Mouse (Mus musculus) limb, embryonic 10.5 days (tissue): ENCODE data around the gene Cd86. TPM values are rescaled to one million over a fixed set of nuclear protein-coding genes. Genes with fewer than 3 reads are reported as not detected.

ENCODE experiments used
- DNase-seq: peaks from one replicate; pipeline ENCODE4 v3.0.0-alpha.2; 2017; ENCODE audit warnings: low spot score
- H3K27ac ChIP-seq: fragments of 300-500 bp; sonication (generic); 2 replicates; pipeline ENCODE4 v1.5.1; 2016; ENCODE audit warnings: mild to moderate bottlenecking
- H3K27me3 ChIP-seq: fragments of 300-500 bp; sonication (generic); 2 replicates; pipeline ENCODE4 v1.6.1; 2016; ENCODE audit warnings: low read depth, mild to moderate bottlenecking; ENCODE audit not compliant: poor library complexity, severe bottlenecking
- H3K36me3 ChIP-seq: fragments of 300-500 bp; sonication (generic); 2 replicates; pipeline ENCODE4 v1.6.1; 2016; ENCODE audit warnings: mild to moderate bottlenecking, moderate library complexity
- H3K4me1 ChIP-seq: fragments of 300-500 bp; sonication (generic); 2 replicates; pipeline ENCODE4 v1.6.1; 2016
- H3K4me3 ChIP-seq: fragments of 300-500 bp; sonication (generic); 2 replicates; pipeline ENCODE4 v1.5.1; 2016; ENCODE audit warnings: mild to moderate bottlenecking, moderate library complexity
- H3K9me3 ChIP-seq: fragments of 300-500 bp; sonication (generic); replicated peaks from 2 replicates; pipeline ENCODE4 v1.6.1; 2016; ENCODE audit warnings: mild to moderate bottlenecking
- WGBS: fragments of 180-500 bp; shearing (Covaris S2); methylation state at CpG from one replicate; pipeline ENCODE4 v1.1.7; 2016; 5-methylcytosine and 5-hydroxymethylcytosine counted together
- polyA plus RNA-seq: library from polyadenylated mRNA; unstranded; fragments of >200 nt; fragmentation: Nextera tagmentation; extraction: Ambion mirVana; gene quantifications from 2 replicates; pipeline ENCODE4 v1.2.1, GENCODE M21; 2016

Cd86 gene
- polyA plus RNA-seq, result 0.30 and 0.55 TPM in 2 replicates

DNA sequence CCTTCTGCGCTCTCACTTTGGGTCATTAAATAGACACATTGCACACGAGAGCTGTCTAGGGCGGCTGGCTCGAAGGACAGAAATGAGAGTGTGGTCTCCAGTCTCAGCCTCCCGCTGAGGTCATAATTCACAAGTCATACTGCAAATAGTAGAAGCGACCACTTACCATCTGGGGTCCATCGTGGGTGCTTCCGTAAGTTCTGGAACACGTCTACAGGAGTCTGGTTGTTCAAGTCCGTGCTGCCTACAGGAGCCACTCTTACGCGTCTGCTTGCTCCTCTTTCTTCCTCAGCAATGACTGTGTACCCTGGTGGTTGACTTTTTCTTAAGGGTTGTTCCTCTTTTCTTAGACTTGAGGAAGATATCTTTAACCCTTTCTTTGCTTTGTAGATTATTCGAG, at the start of gene Cd86:
TSS of gene Cd86 (minus strand) at position 300 of the 400 bp plus-strand sequence.
- no peaks in the 10 kb centered on the region for H3K27me3 ChIP-seq
- DNase-seq, result no peak
- 90% methylated on average over 13 of the region's 13 CpGs for WGBS
- H3K27ac ChIP-seq, result no peak within 1 kb of the TSS
- H3K36me3 ChIP-seq, result no peaks in the 10 kb centered on the region
- no peaks in the 10 kb centered on the region for H3K9me3 ChIP-seq
- H3K4me1 ChIP-seq, result no peaks in the 10 kb centered on the region
- H3K4me3 ChIP-seq, result no peak within 1 kb of the TSS

DNA sequence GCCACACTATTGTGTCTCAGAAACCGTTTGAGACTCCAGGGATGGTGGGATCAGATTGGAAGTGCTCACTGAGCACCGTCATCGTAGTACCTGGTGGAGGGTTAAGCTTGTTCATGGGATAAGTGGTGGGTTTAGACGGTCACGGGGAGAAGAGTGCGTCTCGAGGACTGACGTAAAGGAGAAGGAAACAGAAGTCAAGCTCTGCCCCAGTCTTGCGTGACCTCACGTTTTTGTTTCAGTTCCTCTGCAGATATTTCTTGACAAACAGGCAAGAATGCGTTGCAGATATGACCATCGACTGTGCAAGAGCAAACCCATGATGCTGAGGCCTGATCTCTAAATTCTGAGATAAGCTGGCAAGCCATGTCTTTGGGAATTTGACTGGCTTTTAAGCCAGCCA, 45.9 kb upstream of the Cd86 start:
- no peak overlapping the region for H3K4me3 ChIP-seq
- no peak for DNase-seq
- H3K27me3 ChIP-seq, result no peaks in the 10 kb centered on the region
- H3K27ac ChIP-seq, result no peak overlapping the region
- WGBS, result 94% methylated on average over 12 of the region's 12 CpGs
- H3K4me1 ChIP-seq, result no peaks in the 10 kb centered on the region
- H3K36me3 ChIP-seq, result no peaks in the 10 kb centered on the region
- H3K9me3 ChIP-seq, result no peaks in the 10 kb centered on the region

DNA sequence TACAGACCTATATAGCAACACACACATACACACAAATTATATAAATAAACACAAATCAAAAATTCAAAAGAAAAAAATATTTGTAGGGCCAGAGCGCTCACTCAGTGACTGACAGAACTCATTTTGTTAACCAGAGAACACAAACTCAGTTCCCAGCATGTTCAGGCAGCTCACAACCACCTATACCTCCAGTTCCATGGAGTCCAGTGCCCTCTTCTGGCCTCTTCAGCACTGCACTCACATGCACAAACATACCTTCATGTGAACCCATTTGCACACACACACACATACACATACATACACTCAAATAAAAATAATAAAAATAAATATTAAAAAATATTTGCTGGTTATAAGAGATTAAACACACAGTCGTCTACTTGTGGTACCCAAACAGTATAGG, 44.9 kb upstream of the Cd86 start:
- Histone ChIP-seq H3K27ac (no peak overlapping the region), H3K9me3 (no peaks in the 10 kb centered on the region), H3K36me3 (no peaks in the 10 kb centered on the region), H3K4me3 (no peak overlapping the region), H3K4me1 (no peaks in the 10 kb centered on the region), H3K27me3 (no peaks in the 10 kb centered on the region)
- WGBS, result 88% methylated on average over 2 of the region's 2 CpGs
- DNase-seq, result no peak

DNA sequence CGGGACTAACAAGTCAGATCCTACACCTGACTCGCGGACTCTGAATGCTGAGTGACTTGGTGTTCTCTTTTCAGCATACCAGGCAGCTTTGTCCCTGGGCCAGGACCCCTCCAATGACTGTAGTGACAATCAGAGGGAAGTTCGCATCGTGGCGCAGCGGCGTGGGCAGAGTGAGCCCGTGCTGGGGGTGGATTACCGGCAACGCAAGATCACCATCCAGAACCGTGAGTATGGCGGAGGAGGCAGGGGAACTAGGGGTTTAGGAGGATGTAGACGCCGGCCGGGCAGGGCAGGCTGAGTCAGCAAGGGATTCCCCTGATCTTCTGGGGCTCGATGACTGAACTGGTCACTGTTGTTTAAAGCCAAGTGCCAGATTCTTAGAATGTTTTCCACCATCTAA, 43.5 kb upstream of the Cd86 start:
- Histone ChIP-seq H3K9me3 (no peaks in the 10 kb centered on the region), H3K36me3 (no peaks in the 10 kb centered on the region), H3K27me3 (no peaks in the 10 kb centered on the region), H3K27ac (no peak overlapping the region), H3K4me1 (no peaks in the 10 kb centered on the region), H3K4me3 (no peak overlapping the region)
- WGBS, result 94% methylated on average over 17 of the region's 17 CpGs
- no peak for DNase-seq

- no peak for DNase-seq
- H3K4me1 ChIP-seq, result no peaks in the 10 kb centered on the region
- no peak overlapping the region for H3K27ac ChIP-seq
- no peaks in the 10 kb centered on the region for H3K36me3 ChIP-seq
- H3K9me3 ChIP-seq, result no peaks in the 10 kb centered on the region
- H3K27me3 ChIP-seq, result no peaks in the 10 kb centered on the region
- 83% methylated on average over 7 of the region's 7 CpGs for WGBS
- no peak overlapping the region for H3K4me3 ChIP-seq
Measured at GRCm38 (mm10) chr16:36708751-36709150, 42.9 kb upstream of the Cd86 start.

DNA sequence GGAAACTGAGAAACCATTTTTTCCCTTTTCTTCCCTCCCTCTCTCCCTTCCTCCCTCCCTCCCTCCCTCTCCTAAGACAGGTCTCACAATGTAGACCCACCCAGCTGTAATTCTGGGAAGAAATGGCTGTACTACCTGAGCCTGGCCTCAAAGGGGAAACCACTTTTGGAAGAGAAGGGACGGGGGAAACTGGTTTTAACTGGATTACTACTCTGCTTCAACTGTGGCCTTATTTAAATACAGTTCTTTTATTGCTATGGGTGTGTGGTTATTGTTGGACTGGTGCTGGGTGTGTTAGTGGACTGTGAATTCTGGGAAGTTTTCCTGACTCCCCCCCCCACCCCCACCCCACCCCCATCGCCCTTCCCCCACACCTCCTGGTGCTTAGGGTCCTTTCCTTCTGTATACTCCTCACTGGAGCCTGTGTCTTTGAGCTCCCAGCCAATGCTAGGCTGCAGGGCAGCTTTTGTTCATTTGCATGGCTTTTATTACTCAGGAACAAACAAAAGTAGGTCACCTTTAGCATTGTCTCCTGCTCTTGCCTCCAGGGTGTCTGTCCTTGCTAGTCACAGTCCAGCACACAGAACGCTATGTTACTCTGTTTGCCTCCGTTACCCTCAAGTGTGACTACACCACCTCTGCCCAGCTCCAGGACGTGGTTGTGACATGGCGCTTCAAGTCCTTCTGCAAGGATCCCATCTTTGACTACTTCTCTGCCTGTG, 42.0 kb upstream of the Cd86 start:
- no peak overlapping the region for H3K4me3 ChIP-seq
- no peaks in the 10 kb centered on the region for H3K27me3 ChIP-seq
- WGBS, result 88% methylated on average over 6 of the region's 6 CpGs
- no peaks in the 10 kb centered on the region for H3K9me3 ChIP-seq
- no peaks in the 10 kb centered on the region for H3K4me1 ChIP-seq
- no peaks in the 10 kb centered on the region for H3K36me3 ChIP-seq
- no peak overlapping the region for H3K27ac ChIP-seq
- no peak for DNase-seq

DNA sequence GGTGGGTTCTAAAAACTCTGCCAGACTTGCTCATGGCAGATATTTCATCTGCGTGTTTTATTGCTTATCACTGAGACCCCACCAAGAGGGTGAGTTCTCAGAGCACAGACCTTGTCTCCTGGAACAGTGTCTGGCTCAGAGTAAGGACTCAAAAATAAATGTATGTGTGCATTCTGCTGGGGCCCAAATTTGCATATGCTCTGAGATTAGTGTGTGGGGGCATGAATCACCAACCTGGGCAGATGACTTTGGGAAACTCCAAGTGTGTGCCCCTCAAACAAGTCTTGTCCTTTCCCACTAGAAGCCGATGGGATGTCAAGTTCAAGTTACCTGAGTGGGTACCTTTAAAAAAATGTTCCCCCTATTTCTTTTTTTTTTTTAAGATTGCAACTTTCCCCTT, 34.6 kb upstream of the Cd86 start:
- Histone ChIP-seq H3K27me3 (peaks cover 5% of the 10 kb centered on the region; the same call in 1 of the 2 replicates), H3K27ac (no peak overlapping the region), H3K4me3 (no peak overlapping the region), H3K36me3 (no peaks in the 10 kb centered on the region), H3K9me3 (no peaks in the 10 kb centered on the region), H3K4me1 (no peaks in the 10 kb centered on the region)
- whole genome bisulfite sequencing, result 90% methylated on average over 2 of the region's 2 CpGs
- no peak for DNase-seq

- no peaks in the 10 kb centered on the region for H3K9me3 ChIP-seq
Measured at GRCm38 (mm10) chr16:36697331-36697730, 31.4 kb upstream of the Cd86 start.

DNA sequence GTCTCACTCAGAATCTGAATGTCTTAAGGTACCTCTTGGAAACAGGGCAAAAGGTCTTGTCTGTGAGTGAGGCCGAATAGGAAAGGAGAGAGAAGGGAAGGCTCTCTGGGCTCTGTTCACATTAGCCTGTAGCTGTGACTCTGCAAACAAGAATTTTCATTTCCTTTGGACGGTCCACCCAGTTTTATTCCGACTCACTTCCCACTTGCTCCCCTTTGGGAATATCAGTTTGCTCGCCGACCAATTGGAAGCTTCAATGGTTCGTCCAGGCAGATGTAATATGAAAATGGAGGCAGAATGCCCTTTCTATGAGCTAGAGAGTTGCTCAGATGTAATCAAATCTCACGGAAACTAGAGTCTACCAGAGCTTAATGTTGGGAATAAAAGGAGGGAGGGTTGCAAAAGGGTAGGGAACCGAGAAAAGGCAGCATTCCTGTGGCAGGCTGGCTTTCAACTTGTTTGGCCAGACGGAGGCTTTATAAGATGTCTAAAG, 29.0 kb upstream of the Cd86 start:
- WGBS, result 69% methylated on average over 9 of the region's 9 CpGs
- Histone ChIP-seq H3K27me3 (peaks cover 40% of the 10 kb centered on the region), H3K36me3 (no peaks in the 10 kb centered on the region), H3K4me3 (no peak overlapping the region), H3K9me3 (no peaks in the 10 kb centered on the region), H3K27ac (no peak overlapping the region), H3K4me1 (peaks cover 9% of the 10 kb centered on the region)
- DNase-seq, result no peak

More at GRCm38 (mm10) chr16:36697331-36697730, 31.4 kb upstream of the Cd86 start:
- H3K27ac ChIP-seq, result no peak overlapping the region
- H3K27me3 ChIP-seq, result peaks cover 36% of the 10 kb centered on the region
- H3K36me3 ChIP-seq, result no peaks in the 10 kb centered on the region
- peaks cover 9% of the 10 kb centered on the region for H3K4me1 ChIP-seq
- DNase-seq, result no peak
- WGBS, result 89% methylated on average over 8 of the region's 8 CpGs
- H3K4me3 ChIP-seq, result no peak overlapping the region

- 2% methylated on average over 40 of the region's 40 CpGs for WGBS
- Histone ChIP-seq H3K9me3 (no peaks in the 10 kb centered on the region), H3K27ac (no peak within 1 kb of the TSS), H3K4me1 (peaks cover 9% of the 10 kb centered on the region), H3K4me3 (peak within 1 kb of the TSS; percentile 56), H3K36me3 (no peaks in the 10 kb centered on the region), H3K27me3 (peaks cover 40% of the 10 kb centered on the region)
- peak; percentile 48 for DNase-seq
Measured at GRCm38 (mm10) chr16:36693818-36694413, 28.0 kb upstream of the Cd86 start, which contains the start of gene Ildr1. TSS of gene Ildr1 (plus strand) at chr16:36693978.

- DNase-seq, result no peak
- no peak overlapping the region for H3K27ac ChIP-seq
- H3K36me3 ChIP-seq, result no peaks in the 10 kb centered on the region
- H3K4me1 ChIP-seq, result peaks cover 9% of the 10 kb centered on the region
- H3K9me3 ChIP-seq, result no peaks in the 10 kb centered on the region
- peaks cover 40% of the 10 kb centered on the region for H3K27me3 ChIP-seq
- WGBS, result 89% methylated on average over 3 of the region's 3 CpGs
- H3K4me3 ChIP-seq, result no peak overlapping the region
Measured at GRCm38 (mm10) chr16:36691484-36691883, 25.6 kb upstream of the Cd86 start.

GRCm38 (mm10) chr16:36688076-36688475, 22.2 kb upstream of the Cd86 start:
- Histone ChIP-seq H3K27ac (no peak overlapping the region), H3K27me3 (peaks cover 11% of the 10 kb centered on the region), H3K9me3 (no peaks in the 10 kb centered on the region), H3K4me1 (no peaks in the 10 kb centered on the region), H3K4me3 (no peak overlapping the region), H3K36me3 (no peaks in the 10 kb centered on the region)
- WGBS, result 97% methylated on average over 2 of the region's 2 CpGs
- DNase-seq, result no peak

- no peaks in the 10 kb centered on the region for H3K27me3 ChIP-seq
- DNase-seq, result no peak
- no peaks in the 10 kb centered on the region for H3K4me1 ChIP-seq
- H3K36me3 ChIP-seq, result no peaks in the 10 kb centered on the region
- H3K9me3 ChIP-seq, result no peaks in the 10 kb centered on the region
- H3K27ac ChIP-seq, result no peak overlapping the region
- 79% methylated on average over 6 of the region's 6 CpGs for WGBS
- H3K4me3 ChIP-seq, result no peak overlapping the region
Measured at GRCm38 (mm10) chr16:36684325-36684918, 18.5 kb upstream of the Cd86 start.
